Mouse (Mus musculus): ENCODE measurements around the gene Parp11. TPM values are rescaled to one million over a fixed set of nuclear protein-coding genes. Genes with fewer than 3 reads are reported as not detected.
A peak's percentile ranks its signal among the peaks of the same experiment; 100 is the strongest.

The Parp11 gene
- polyA plus RNA-seq, 1 experiment from 2014 or later = 85.8 TPM

DNA sequence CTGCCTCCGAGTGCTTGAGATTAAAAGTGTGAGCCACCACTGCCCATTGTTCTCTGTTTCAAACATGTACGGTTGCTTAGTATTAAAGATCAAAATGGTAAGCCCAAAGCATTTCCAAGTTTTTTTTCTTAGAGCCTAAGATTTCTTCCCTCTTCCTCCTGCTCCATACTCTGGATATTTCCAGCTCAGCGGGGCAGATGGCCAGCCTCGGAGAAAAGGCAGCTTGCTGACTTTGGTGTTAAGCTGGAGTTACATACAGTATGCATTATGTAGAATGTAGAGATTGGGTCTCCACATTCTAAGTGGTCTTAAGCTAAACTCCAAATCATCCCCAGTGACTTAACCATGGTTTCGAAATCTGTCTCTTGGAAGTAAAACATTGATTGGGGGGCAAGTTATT lies 21.5 kb upstream of the Parp11 start:
- ATAC-seq (ENCODE audit: low FRiP score) = no peak
- no peak overlapping the region for H3K4me2 ChIP-seq (replicated peaks)
- WGBS = 79% methylated on average over 5 of the region's 5 CpGs

DNA sequence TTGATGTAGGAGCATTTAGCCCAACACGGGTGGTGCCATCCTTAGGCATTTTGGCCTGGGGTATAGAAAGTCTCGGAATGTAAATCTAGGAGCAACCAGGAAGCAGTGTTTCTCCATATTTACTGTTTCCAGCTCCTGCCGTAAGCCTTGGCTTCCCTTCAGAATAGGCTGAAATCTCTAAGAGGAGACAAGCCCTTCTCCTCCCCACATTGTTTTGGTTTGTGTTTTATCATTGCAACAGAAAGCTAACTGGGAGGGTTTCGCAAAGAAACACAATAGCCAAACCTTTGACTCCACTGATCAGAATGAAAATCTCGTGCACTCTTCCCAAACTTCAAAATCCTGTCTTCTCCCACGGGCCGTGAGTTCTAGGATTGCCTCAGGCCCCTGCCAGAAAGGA lies 15.9 kb upstream of the Parp11 start:
- WGBS = 82% methylated on average over 7 of the region's 7 CpGs
- no peaks in the 10 kb centered on the region for H3K27me3 ChIP-seq (ENCODE audit: control insufficient read depth, insufficient read depth, low read length)
- no peaks in the 10 kb centered on the region for H3K4me1 ChIP-seq (replicated peaks; ENCODE audit: control insufficient read depth, insufficient read depth, low read length)
- DNase-seq (ENCODE audit: low spot score) = no peak
- no peak for ATAC-seq (ENCODE audit: low FRiP score)
- no peak overlapping the region for H3K4me3 ChIP-seq (replicated peaks; ENCODE audit: low read length)
- no peaks in the 10 kb centered on the region for H3K36me3 ChIP-seq (replicated peaks; ENCODE audit: control insufficient read depth, insufficient read depth)
- no peak overlapping the region for H3K4me2 ChIP-seq (replicated peaks)
- no peak overlapping the region for H3K27ac ChIP-seq
- no peaks in the 10 kb centered on the region for H3K9me3 ChIP-seq (ENCODE audit: control insufficient read depth, low read length)
- H3K9ac ChIP-seq = no peak overlapping the region

More for the DNA sequence above, 21.5 kb upstream of the Parp11 start:
- H3K36me3 ChIP-seq (replicated peaks; ENCODE audit: control insufficient read depth, insufficient read depth) = no peaks in the 10 kb centered on the region
- H3K27ac ChIP-seq = no peak overlapping the region
- no peaks in the 10 kb centered on the region for H3K27me3 ChIP-seq (ENCODE audit: control insufficient read depth, insufficient read depth, low read length)
- no peak overlapping the region for H3K9ac ChIP-seq
- no peaks in the 10 kb centered on the region for H3K4me1 ChIP-seq (replicated peaks; ENCODE audit: control insufficient read depth, insufficient read depth, low read length)
- DNase-seq (ENCODE audit: low spot score) = no peak
- H3K9me3 ChIP-seq (ENCODE audit: control insufficient read depth, low read length) = no peaks in the 10 kb centered on the region
- H3K4me3 ChIP-seq (replicated peaks; ENCODE audit: low read length) = no peak overlapping the region

DNA sequence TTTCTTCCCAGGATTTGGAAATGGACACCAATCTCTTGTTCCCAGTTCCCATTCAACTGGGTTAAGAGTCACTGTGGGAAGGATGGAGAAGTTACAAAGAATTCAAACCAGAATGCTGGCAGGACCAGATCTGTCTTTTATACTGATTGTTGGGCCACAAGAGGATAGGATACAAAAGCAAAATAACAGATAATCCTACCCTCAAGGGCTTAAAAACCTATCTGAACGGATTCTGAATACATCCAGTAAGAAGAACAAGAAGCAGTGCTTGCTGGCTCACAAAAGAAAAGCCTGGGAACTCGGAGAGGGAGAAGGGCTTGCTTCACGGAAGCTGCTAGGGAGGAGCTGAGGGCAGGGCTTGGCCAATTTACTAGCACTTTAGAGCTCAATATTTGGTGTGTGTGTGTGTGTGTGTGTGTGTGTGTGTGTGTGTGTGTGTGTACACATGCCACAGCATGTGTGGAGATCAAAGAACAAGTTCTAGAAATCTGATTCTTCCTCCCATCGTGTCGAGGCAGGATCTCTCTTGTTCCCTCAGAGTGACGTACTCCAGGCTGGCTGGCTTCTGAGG lies 15.4 kb upstream of the Parp11 start:
- Histone ChIP-seq H3K4me2 (replicated peaks) (no peak overlapping the region), H3K9me3 (ENCODE audit: control insufficient read depth, low read length) (no peaks in the 10 kb centered on the region), H3K9ac (no peak overlapping the region), H3K36me3 (replicated peaks; ENCODE audit: control insufficient read depth, insufficient read depth) (no peaks in the 10 kb centered on the region), H3K4me1 (replicated peaks; ENCODE audit: control insufficient read depth, insufficient read depth, low read length) (no peaks in the 10 kb centered on the region), H3K4me3 (replicated peaks; ENCODE audit: low read length) (no peak overlapping the region), H3K27ac (no peak overlapping the region), H3K27me3 (ENCODE audit: control insufficient read depth, insufficient read depth, low read length) (no peaks in the 10 kb centered on the region)
- WGBS = 61% methylated on average over 6 of the region's 6 CpGs
- DNase-seq (ENCODE audit: low spot score) (no peak), ATAC-seq (ENCODE audit: low FRiP score) (no peak)

DNA sequence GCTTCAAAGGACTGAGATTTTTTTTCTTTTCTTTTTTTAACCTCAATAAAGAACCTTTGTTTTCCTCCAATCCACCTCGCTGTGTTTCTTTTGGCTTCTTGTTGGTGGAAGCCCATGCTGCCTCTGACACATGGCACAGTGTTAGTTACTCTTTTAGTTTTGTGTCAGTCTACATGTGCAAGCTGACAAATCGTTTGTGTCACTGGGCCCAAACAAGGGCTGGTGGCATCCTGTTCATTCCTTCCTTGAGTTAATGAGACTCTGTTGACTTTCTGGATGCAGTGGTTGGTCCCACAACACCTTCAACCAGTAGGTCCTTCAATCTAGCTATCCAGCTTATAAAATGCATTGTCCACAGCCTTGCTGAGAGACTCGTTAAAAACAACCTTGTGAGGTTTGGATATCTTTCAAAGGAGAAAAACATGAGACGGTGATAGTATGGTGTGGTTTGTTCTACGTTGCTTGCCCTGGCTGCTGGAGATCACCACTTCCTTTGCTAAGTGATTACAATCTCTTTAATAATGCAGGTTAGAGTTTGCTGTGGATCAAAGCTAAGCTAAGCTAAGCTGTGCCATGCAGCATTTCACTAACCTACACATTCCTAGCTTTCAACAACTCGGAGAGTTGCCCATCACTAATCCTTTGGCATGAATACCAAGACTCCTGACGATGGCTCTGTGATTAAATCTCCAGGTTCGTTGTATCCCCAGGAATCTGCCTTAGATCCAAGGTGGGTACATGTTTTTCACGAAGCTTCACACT lies 12.6 kb upstream of the Parp11 start:
- Histone ChIP-seq H3K4me1 (replicated peaks; ENCODE audit: control insufficient read depth, insufficient read depth, low read length) (no peaks in the 10 kb centered on the region), H3K27me3 (ENCODE audit: control insufficient read depth, insufficient read depth, low read length) (no peaks in the 10 kb centered on the region), H3K36me3 (replicated peaks; ENCODE audit: control insufficient read depth, insufficient read depth) (no peaks in the 10 kb centered on the region), H3K9me3 (ENCODE audit: control insufficient read depth, low read length) (no peaks in the 10 kb centered on the region), H3K4me2 (replicated peaks) (no peak overlapping the region), H3K27ac (no peak overlapping the region), H3K4me3 (replicated peaks; ENCODE audit: low read length) (no peak overlapping the region), H3K9ac (no peak overlapping the region)
- 87% methylated on average over 9 of the region's 9 CpGs for WGBS
- ATAC-seq (ENCODE audit: low FRiP score) (no peak), DNase-seq (ENCODE audit: low spot score) (no peak)

DNA sequence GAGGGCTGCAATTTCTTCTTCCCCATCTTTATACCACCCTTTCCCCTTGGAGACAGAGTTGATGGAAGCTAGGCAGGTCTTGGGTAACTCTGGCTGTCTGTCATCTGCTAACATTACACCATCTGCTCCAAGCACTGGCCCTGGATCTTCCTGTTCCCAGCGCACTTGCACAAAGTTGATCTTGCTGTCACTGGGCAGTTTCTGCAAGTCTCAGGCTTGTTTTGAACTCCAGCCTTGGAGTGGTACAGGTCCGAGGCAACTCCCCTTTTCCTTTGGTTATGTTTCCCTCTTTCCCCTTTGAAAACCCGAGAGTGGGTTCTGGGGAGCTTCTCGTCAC lies 12.0 kb upstream of the Parp11 start:
- ATAC-seq (ENCODE audit: low FRiP score) = no peak
- H3K4me1 ChIP-seq (replicated peaks; ENCODE audit: control insufficient read depth, insufficient read depth, low read length) = 0 out of 2 replicates have a peak, but pooled peaks cover 2% of the 10 kb centered on the region
- H3K27ac ChIP-seq = no peak overlapping the region
- 92% methylated on average over 4 of the region's 4 CpGs for WGBS
- no peak overlapping the region for H3K4me2 ChIP-seq (replicated peaks)
- no peak overlapping the region for H3K4me3 ChIP-seq (replicated peaks; ENCODE audit: low read length)
- no peaks in the 10 kb centered on the region for H3K27me3 ChIP-seq (ENCODE audit: control insufficient read depth, insufficient read depth, low read length)
- DNase-seq (ENCODE audit: low spot score) = no peak
- no peaks in the 10 kb centered on the region for H3K36me3 ChIP-seq (replicated peaks; ENCODE audit: control insufficient read depth, insufficient read depth)
- no peak overlapping the region for H3K9ac ChIP-seq
- no peaks in the 10 kb centered on the region for H3K9me3 ChIP-seq (ENCODE audit: control insufficient read depth, low read length)

DNA sequence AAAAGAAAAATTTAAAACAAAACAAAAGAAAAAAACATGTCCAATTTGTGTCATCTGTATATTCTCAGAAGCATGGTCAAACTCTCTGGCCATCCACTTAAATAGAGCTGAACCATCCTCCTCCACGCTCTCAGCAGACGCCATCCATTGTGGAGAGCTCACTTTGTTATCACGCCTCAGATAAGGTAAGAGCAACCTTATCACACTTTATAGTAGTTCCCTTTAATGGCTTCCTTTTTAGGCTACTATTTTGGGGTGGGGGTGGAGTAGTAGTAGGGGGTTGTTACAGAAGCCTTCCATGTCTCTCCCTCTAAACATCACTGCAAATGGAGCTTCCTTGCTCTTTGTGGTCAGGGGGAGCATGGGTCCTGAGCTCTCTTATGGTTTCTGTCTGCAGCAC lies 7.6 kb upstream of the Parp11 start:
- Histone ChIP-seq H3K27me3 (ENCODE audit: control insufficient read depth, insufficient read depth, low read length) (no peaks in the 10 kb centered on the region), H3K27ac (no peak overlapping the region), H3K4me1 (replicated peaks; ENCODE audit: control insufficient read depth, insufficient read depth, low read length) (peaks cover 13% of the 10 kb centered on the region), H3K4me2 (replicated peaks) (no peak overlapping the region), H3K36me3 (replicated peaks; ENCODE audit: control insufficient read depth, insufficient read depth) (no peaks in the 10 kb centered on the region), H3K4me3 (replicated peaks; ENCODE audit: low read length) (no peak overlapping the region), H3K9ac (no peak overlapping the region), H3K9me3 (ENCODE audit: control insufficient read depth, low read length) (no peaks in the 10 kb centered on the region)
- DNase-seq (ENCODE audit: low spot score) = no peak
- WGBS = 99% methylated on average over 3 of the region's 3 CpGs
- ATAC-seq (ENCODE audit: low FRiP score) = no peak

DNA sequence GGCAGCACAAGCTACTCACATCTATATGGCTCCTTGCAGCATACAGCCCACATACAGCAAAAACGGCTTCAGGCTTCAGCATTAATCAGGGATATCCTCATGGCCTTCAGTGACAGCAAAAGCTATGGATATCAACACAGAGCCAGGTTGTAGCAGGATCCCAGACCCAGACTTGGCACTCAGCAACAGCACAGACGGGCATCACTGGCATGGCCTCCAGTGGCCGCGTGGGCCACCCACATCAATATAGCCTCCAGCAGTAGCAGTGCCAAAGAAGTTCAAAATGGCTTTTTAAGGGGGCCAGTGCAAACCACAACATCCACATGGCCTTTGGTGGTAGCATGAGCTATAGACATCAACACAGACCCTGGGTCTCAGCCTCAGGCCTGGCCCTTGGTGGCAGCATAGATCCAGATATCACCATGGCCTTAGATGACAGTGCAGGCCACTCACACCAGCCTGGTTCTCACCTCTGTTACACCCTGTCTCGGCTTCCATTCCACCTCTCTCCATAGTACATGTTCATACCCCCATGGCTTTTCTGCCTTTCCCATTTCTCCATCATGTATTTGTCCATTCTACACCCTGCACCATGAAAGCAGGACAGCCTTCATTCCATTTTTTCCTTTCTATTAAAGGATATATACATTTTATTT lies 7.0 kb upstream of the Parp11 start:
- Histone ChIP-seq H3K9ac (no peak overlapping the region), H3K27ac (peak overlapping the region; percentile 56; the same call in 1 of the 2 replicates), H3K27me3 (ENCODE audit: control insufficient read depth, insufficient read depth, low read length) (no peaks in the 10 kb centered on the region), H3K9me3 (ENCODE audit: control insufficient read depth, low read length) (no peaks in the 10 kb centered on the region), H3K4me1 (replicated peaks; ENCODE audit: control insufficient read depth, insufficient read depth, low read length) (peaks cover 13% of the 10 kb centered on the region), H3K36me3 (replicated peaks; ENCODE audit: control insufficient read depth, insufficient read depth) (no peaks in the 10 kb centered on the region), H3K4me2 (replicated peaks) (no peak overlapping the region), H3K4me3 (replicated peaks; ENCODE audit: low read length) (no peak overlapping the region)
- no peak for DNase-seq (ENCODE audit: low spot score)
- 84% methylated on average over 5 of the region's 5 CpGs for WGBS
- 0 out of 2 replicates have a peak, but pooled peaks have one; percentile 53 for ATAC-seq (ENCODE audit: low FRiP score)

DNA sequence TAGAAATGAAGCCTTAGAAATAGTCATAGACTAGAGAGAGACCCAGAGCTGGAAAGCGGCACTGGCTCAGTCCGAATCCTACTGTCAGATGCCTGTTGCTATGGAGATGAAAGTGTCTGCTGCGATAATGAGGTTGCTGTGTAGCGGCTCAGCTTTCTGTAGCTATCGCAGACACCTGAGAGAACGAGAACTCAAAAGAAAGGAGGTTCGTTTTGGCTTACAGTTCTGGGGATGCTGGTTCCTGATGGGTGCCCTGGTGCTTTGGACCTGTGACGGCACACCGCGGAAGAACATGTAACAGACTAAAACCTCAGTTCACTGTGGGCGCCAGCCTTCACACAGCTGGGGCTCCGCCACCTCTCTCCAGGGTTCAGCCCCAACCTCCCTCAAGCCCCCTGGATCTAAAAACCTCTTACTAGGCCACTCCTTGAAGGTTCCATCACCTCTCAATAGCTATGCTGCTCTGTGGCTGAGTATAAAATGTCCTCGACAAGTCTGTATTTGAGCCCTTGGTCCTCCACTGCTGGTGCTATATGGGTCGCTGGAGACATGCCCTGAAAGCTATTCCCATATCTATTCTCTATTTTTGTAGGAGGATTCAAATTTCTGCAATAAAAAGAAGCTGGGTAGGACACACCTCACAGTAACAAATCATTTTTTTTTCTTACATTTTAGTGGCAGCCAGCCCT lies 6.1 kb upstream of the Parp11 start:
- Histone ChIP-seq H3K27ac (peak overlapping the region; percentile 56; the same call in 1 of the 2 replicates), H3K36me3 (replicated peaks; ENCODE audit: control insufficient read depth, insufficient read depth) (no peaks in the 10 kb centered on the region), H3K4me2 (replicated peaks) (peak overlapping the region; percentile 39), H3K27me3 (ENCODE audit: control insufficient read depth, insufficient read depth, low read length) (no peaks in the 10 kb centered on the region), H3K4me3 (replicated peaks; ENCODE audit: low read length) (no peak overlapping the region), H3K9me3 (ENCODE audit: control insufficient read depth, low read length) (no peaks in the 10 kb centered on the region), H3K4me1 (replicated peaks; ENCODE audit: control insufficient read depth, insufficient read depth, low read length) (peaks cover 13% of the 10 kb centered on the region), H3K9ac (0 out of 2 replicates have a peak overlapping the region, but pooled peaks have one; percentile 25)
- peak; percentile 74 for DNase-seq (ENCODE audit: low spot score)
- peak; percentile 91 for ATAC-seq (ENCODE audit: low FRiP score)
- 28% methylated on average over 14 of the region's 14 CpGs for whole genome bisulfite sequencing

DNA sequence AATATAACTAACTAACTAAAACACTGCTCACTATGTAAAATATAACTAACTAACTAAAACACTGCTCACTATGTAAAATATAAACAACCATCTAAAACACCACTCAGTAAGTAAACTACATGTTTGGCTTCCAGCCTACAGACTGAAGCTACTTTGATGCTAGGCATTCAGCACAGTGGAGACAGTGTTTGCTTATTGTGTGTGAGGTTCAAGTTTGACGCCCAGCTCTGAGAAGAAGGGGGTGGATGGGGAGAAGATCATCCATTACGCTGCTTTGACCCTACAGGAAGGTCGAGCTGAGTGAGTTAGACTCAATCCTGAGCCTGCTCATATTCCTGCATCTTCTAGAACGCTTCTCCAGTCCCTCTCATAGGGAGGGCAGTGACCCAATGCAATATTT lies 4.1 kb upstream of the Parp11 start:
- H3K9me3 ChIP-seq (ENCODE audit: control insufficient read depth, low read length) = no peaks in the 10 kb centered on the region
- H3K36me3 ChIP-seq (replicated peaks; ENCODE audit: control insufficient read depth, insufficient read depth) = no peaks in the 10 kb centered on the region
- H3K4me1 ChIP-seq (replicated peaks; ENCODE audit: control insufficient read depth, insufficient read depth, low read length) = peaks cover 13% of the 10 kb centered on the region
- ATAC-seq (ENCODE audit: low FRiP score) = no peak
- no peaks in the 10 kb centered on the region for H3K27me3 ChIP-seq (ENCODE audit: control insufficient read depth, insufficient read depth, low read length)
- 33% methylated on average over 4 of the region's 4 CpGs for WGBS
- no peak overlapping the region for H3K27ac ChIP-seq
- no peak overlapping the region for H3K9ac ChIP-seq
- DNase-seq (ENCODE audit: low spot score) = no peak
- no peak overlapping the region for H3K4me2 ChIP-seq (replicated peaks)
- H3K4me3 ChIP-seq (replicated peaks; ENCODE audit: low read length) = no peak overlapping the region

Data from hindbrain, embryonic 14.5 days (tissue).